Mouse (Mus musculus): ENCODE measurements around the gene Ubxn10. TPM values are rescaled to one million over a fixed set of nuclear protein-coding genes. Genes with fewer than 3 reads are reported as not detected.

Gene Ubxn10
- polyA plus RNA-seq, 1 experiment = 2.0 TPM

DNA sequence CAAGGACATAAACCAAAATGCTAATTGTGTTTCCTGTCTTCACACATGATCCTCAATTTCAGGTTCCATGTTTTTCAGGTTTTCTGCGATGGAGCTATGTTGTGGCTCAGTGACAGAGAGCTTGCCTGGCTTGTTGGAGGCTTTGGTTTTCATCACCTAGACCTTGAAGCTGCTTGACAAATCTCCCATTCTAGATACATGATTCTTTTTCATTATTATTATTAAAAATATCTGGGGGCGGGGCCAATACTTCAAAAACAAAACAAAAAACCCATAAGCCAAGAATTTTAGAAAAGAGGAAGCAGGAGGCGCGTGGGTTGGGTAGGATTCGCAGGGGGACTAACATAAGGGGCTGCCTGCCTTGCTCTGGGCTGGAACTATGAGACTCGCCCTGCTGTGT lies 38.5 kb upstream of the Ubxn10 start, which contains the start of gene Pla2g2d:
Gene Pla2g2d (plus strand): TSS at position 301 of the 400 bp plus-strand sequence.
- WGBS = 57% methylated on average over 6 of the region's 6 CpGs
- Histone ChIP-seq H3K27me3 (ENCODE audit: control insufficient read depth, insufficient read depth, low read length) (no peaks in the 10 kb centered on the region), H3K4me3 (ENCODE audit: control insufficient read depth, insufficient read depth, low read length) (no peak within 1 kb of the TSS), H3K36me3 (ENCODE audit: control insufficient read depth, insufficient read depth, low read length) (no peaks in the 10 kb centered on the region), H3K27ac (ENCODE audit: control insufficient read depth, insufficient read depth, low read length) (no peak within 1 kb of the TSS), H3K4me1 (replicated peaks; ENCODE audit: control insufficient read depth, insufficient read depth, low read length) (no peaks in the 10 kb centered on the region)
- TF ChIP-seq POLR2A (IDR thresholded peaks at IDR 0.05; ENCODE audit: control insufficient read depth, extremely low read depth, insufficient read depth, low read length, poor library complexity) (no peak), CTCF (IDR thresholded peaks at IDR 0.05; ENCODE audit: borderline replicate concordance, control insufficient read depth, extremely low read depth, insufficient read depth, low read length, poor library complexity) (no peak)
- DNase-seq = no peak

DNA sequence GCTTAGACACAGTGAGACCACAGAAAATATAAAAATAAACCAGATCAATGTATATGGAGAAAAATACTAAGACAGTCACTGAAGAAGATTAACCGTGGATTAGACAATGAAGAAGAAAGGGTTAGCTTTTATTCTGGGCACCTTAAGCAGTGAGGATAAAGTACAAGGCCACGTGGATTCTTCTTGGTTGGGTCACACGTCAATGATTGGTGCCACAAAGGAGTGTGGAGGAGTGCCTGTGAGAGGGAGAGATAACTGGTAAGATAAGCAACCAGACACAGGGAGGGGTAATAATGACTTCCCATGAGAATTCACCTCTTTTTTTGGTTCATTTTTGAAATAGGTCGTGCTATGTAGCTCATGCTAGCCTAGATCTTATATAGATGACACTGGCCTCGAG lies 35.4 kb upstream of the Ubxn10 start:
- Histone ChIP-seq H3K27ac (ENCODE audit: control insufficient read depth, insufficient read depth, low read length) (no peak overlapping the region), H3K27me3 (ENCODE audit: control insufficient read depth, insufficient read depth, low read length) (no peaks in the 10 kb centered on the region)

DNA sequence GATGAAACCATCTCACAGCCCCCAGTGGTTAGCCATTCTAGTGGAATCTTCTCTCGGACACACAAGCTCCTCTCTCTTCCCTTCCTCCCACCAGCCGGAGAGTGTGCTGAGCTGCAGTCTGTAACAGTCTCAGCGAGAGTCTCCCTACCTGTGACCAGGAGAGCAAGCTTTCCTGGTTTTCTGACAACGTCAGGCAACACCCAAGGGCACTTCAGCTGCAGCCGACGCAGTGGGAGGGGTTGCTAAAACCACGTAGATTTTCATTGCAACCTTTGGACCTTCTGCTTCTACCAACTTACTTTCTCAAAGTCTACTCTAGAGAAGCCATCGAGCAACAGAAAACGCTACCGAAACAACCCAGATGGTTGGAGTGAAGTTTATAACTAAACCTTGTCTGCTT lies 35.0 kb upstream of the Ubxn10 start:
- WGBS = 89% methylated on average over 10 of the region's 10 CpGs
- Histone ChIP-seq H3K27me3 (ENCODE audit: control insufficient read depth, insufficient read depth, low read length) (no peaks in the 10 kb centered on the region), H3K4me1 (replicated peaks; ENCODE audit: control insufficient read depth, insufficient read depth, low read length) (no peaks in the 10 kb centered on the region), H3K36me3 (ENCODE audit: control insufficient read depth, insufficient read depth, low read length) (no peaks in the 10 kb centered on the region), H3K4me3 (ENCODE audit: control insufficient read depth, insufficient read depth, low read length) (no peak overlapping the region), H3K27ac (ENCODE audit: control insufficient read depth, insufficient read depth, low read length) (no peak overlapping the region)
- DNase-seq = no peak
- no peak for TF ChIP-seq CTCF (IDR thresholded peaks at IDR 0.05; ENCODE audit: borderline replicate concordance, control insufficient read depth, extremely low read depth, insufficient read depth, low read length, poor library complexity)
- no peak for TF ChIP-seq POLR2A (IDR thresholded peaks at IDR 0.05; ENCODE audit: control insufficient read depth, extremely low read depth, insufficient read depth, low read length, poor library complexity)

More for the DNA sequence above, 35.4 kb upstream of the Ubxn10 start:
- no peaks in the 10 kb centered on the region for H3K36me3 ChIP-seq (ENCODE audit: control insufficient read depth, insufficient read depth, low read length)
- no peaks in the 10 kb centered on the region for H3K4me1 ChIP-seq (replicated peaks; ENCODE audit: control insufficient read depth, insufficient read depth, low read length)
- no peak for DNase-seq
- TF ChIP-seq CTCF (IDR thresholded peaks at IDR 0.05; ENCODE audit: borderline replicate concordance, control insufficient read depth, extremely low read depth, insufficient read depth, low read length, poor library complexity) = no peak
- TF ChIP-seq POLR2A (IDR thresholded peaks at IDR 0.05; ENCODE audit: control insufficient read depth, extremely low read depth, insufficient read depth, low read length, poor library complexity) = no peak
- 78% methylated on average over 5 of the region's 5 CpGs for WGBS
- no peak overlapping the region for H3K4me3 ChIP-seq (ENCODE audit: control insufficient read depth, insufficient read depth, low read length)

DNA sequence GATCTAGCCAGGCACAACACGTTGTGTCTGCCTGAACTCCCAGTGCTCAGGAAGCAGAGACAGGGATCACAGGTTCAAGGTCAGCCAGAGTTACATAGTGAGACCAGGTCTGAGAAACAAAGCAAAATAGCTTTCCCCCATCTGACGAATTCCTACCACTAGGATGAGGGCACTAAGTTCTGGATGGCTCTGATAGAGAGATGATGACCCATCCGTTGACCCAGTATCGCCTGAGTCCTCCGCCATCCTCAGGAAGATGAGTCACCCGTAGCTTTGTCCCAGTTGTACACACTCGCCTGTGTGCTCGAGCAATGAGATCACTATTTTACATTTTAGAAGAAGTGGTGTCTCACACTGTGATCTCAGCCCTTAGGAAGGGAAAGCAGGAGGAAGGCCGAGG lies 25.3 kb upstream of the Ubxn10 start:
- no peaks in the 10 kb centered on the region for H3K4me1 ChIP-seq (replicated peaks; ENCODE audit: control insufficient read depth, insufficient read depth, low read length)
- TF ChIP-seq POLR2A (IDR thresholded peaks at IDR 0.05; ENCODE audit: control insufficient read depth, extremely low read depth, insufficient read depth, low read length, poor library complexity) (no peak), CTCF (IDR thresholded peaks at IDR 0.05; ENCODE audit: borderline replicate concordance, control insufficient read depth, extremely low read depth, insufficient read depth, low read length, poor library complexity) (no peak)
- no peak for DNase-seq
- no peak overlapping the region for H3K4me3 ChIP-seq (ENCODE audit: control insufficient read depth, insufficient read depth, low read length)
- H3K36me3 ChIP-seq (ENCODE audit: control insufficient read depth, insufficient read depth, low read length) = no peaks in the 10 kb centered on the region
- H3K27me3 ChIP-seq (ENCODE audit: control insufficient read depth, insufficient read depth, low read length) = no peaks in the 10 kb centered on the region
- WGBS = 75% methylated on average over 9 of the region's 9 CpGs
- H3K27ac ChIP-seq (ENCODE audit: control insufficient read depth, insufficient read depth, low read length) = no peak overlapping the region

DNA sequence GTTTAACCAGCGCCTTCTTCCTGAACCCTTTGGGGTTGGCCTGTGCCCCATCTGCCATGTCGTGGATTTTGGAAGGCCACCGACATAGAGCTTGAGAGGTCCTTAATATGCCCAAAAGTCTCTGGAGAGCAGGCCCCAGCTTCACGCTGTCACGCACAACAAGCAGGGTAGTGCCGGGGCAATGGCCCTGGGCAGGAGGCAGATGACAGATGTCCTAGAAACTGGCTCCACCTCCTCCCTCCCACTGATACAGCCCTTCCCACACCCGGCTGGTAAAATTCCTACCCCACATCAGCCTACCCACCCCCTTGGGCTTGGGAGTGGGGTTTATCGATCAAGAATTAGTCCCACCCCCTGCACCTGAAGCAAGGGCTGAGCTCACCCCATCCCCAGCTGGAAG lies 20.4 kb upstream of the Ubxn10 start, which contains the start of gene Pla2g2f:
Gene Pla2g2f (minus strand): TSS at position 211 of the 400 bp plus-strand sequence.
- no peak within 1 kb of the TSS for H3K4me3 ChIP-seq (ENCODE audit: control insufficient read depth, insufficient read depth, low read length)
- no peak for TF ChIP-seq CTCF (IDR thresholded peaks at IDR 0.05; ENCODE audit: borderline replicate concordance, control insufficient read depth, extremely low read depth, insufficient read depth, low read length, poor library complexity)
- no peak for TF ChIP-seq POLR2A (IDR thresholded peaks at IDR 0.05; ENCODE audit: control insufficient read depth, extremely low read depth, insufficient read depth, low read length, poor library complexity)
- no peaks in the 10 kb centered on the region for H3K36me3 ChIP-seq (ENCODE audit: control insufficient read depth, insufficient read depth, low read length)
- H3K27me3 ChIP-seq (ENCODE audit: control insufficient read depth, insufficient read depth, low read length) = no peaks in the 10 kb centered on the region; the same call in 1 of the 2 replicates
- no peak for DNase-seq
- no peak within 1 kb of the TSS for H3K27ac ChIP-seq (ENCODE audit: control insufficient read depth, insufficient read depth, low read length)
- no peaks in the 10 kb centered on the region for H3K4me1 ChIP-seq (replicated peaks; ENCODE audit: control insufficient read depth, insufficient read depth, low read length)
- 93% methylated on average over 8 of the region's 8 CpGs for WGBS

DNA sequence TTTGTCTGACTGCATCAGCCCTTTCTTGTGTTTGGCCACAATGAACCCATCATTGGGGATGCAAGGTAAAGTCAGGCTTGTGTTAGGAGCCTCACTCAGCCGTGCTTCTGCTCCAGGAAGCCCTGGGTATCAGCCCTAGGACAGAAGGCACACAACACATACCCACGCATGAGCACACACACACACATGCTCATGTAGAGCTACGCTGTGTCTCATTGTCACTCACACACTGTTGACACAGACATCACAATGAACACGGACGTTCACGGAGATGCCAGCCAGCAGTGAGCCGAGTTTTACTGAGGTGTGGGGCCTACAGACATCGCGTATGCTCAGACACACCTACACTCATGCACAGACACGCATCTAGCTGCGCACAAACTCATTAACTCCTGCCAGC lies 19.0 kb upstream of the Ubxn10 start:
- TF ChIP-seq POLR2A (IDR thresholded peaks at IDR 0.05; ENCODE audit: control insufficient read depth, extremely low read depth, insufficient read depth, low read length, poor library complexity) (no peak), CTCF (IDR thresholded peaks at IDR 0.05; ENCODE audit: borderline replicate concordance, control insufficient read depth, extremely low read depth, insufficient read depth, low read length, poor library complexity) (no peak)
- no peaks in the 10 kb centered on the region for H3K36me3 ChIP-seq (ENCODE audit: control insufficient read depth, insufficient read depth, low read length)
- H3K27ac ChIP-seq (ENCODE audit: control insufficient read depth, insufficient read depth, low read length) = no peak overlapping the region
- no peak overlapping the region for H3K4me3 ChIP-seq (ENCODE audit: control insufficient read depth, insufficient read depth, low read length)
- no peaks in the 10 kb centered on the region for H3K4me1 ChIP-seq (replicated peaks; ENCODE audit: control insufficient read depth, insufficient read depth, low read length)
- no peak for DNase-seq
- no peaks in the 10 kb centered on the region; the same call in 1 of the 2 replicates for H3K27me3 ChIP-seq (ENCODE audit: control insufficient read depth, insufficient read depth, low read length)
- 85% methylated on average over 11 of the region's 11 CpGs for WGBS

DNA sequence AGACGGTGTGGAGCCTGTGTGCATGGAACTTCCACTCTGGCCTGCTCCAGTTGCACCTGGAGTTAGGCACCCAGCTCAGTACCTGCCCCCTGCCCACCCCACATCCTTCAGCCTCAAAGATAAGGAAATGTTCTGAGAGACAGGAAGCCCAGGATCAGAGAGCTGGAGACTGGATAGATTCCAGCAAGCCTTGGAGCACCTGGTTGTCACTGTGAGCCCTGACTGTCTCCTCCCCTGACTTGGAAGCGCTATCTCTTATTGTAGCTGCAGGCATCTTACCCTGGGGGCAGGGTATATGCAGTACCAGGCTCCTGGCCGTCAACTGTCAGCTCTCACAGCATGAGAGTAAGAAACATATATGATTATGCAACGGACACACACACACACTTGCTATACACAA lies 18.5 kb upstream of the Ubxn10 start:
- Histone ChIP-seq H3K27me3 (ENCODE audit: control insufficient read depth, insufficient read depth, low read length) (no peaks in the 10 kb centered on the region; the same call in 1 of the 2 replicates), H3K4me3 (ENCODE audit: control insufficient read depth, insufficient read depth, low read length) (no peak overlapping the region), H3K27ac (ENCODE audit: control insufficient read depth, insufficient read depth, low read length) (no peak overlapping the region), H3K36me3 (ENCODE audit: control insufficient read depth, insufficient read depth, low read length) (no peaks in the 10 kb centered on the region), H3K4me1 (replicated peaks; ENCODE audit: control insufficient read depth, insufficient read depth, low read length) (no peaks in the 10 kb centered on the region)
- 88% methylated on average over 4 of the region's 4 CpGs for WGBS
- no peak for DNase-seq
- TF ChIP-seq POLR2A (IDR thresholded peaks at IDR 0.05; ENCODE audit: control insufficient read depth, extremely low read depth, insufficient read depth, low read length, poor library complexity) (no peak), CTCF (IDR thresholded peaks at IDR 0.05; ENCODE audit: borderline replicate concordance, control insufficient read depth, extremely low read depth, insufficient read depth, low read length, poor library complexity) (no peak)

All from thymus, adult 2 months (tissue).